Mouse (Mus musculus): ENCODE data around the gene Gnb1l.

Gnb1l gene

DNA sequence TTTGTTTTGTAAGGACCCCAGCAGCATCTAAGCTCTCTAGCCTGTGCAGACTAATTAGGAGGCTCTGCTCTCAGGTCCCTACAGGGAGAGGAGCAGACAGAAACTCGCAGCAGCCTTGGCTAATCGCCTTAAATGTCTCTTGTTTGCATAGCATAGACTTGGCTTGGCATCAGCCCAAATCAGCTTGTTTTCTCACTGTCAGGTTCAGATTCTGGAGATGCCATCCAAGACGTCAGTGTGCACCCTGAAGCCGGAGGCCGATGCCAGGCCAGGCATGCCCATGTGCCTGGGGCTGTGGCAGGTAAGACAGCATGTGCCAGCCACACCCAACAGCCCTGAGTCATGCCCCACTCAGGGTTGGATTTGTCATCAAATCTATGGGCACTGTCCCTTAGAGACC is 49.4 kb downstream of the Gnb1l start:
- DNase-seq (ENCODE audit: low read depth): peak; percentile 33

DNA sequence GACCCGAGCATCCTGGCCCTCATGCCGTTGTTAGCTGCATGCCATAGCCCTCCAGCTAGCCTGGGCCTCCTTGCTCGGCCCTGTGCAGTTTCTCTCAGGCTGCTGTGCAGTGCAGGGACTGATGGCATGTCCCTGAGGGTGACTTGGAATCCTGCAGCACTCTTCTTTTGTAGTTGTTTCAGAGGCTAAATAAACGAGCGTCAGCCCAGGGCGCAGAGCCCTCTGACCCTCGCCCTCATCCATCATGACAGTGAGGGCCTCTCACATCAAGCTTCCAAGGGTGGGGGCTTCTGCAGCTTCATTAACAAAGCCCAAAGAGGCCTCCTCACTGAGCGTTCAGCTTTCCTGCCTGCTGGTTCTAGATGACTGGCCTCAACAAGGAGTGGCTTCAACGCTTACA is 53.1 kb downstream of the Gnb1l start:
- DNase-seq (ENCODE audit: low read depth): no peak

DNA sequence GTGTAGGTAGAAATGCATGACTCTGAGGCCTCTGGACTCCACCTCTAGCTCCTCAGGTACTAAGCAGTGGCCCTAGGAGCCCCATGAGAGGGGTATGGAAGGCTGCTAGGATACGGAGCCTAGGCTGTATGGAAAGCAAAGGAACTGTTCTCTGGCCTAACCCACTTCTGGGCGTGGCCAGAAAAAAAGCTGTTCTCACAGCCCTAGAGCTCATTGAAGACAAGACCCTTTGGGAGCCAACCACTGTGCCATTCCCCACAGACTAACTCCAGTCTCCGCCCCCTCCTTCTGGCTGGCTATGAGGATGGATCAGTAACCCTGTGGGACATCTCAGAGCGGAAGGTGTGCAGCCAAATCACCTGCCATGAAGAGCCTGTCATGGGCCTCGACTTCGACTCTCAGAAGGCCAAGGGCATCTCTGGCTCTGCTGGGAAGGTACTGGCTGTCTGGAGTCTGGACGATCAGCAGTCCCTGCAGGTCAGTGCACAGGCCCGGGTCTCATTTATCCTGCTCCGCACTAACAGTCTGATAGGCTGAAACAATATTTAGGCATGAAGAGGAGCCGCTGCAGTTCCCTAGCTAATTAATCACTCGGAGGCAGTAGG is 53.7 kb downstream of the Gnb1l start:
- no peak for DNase-seq (ENCODE audit: low read depth)

DNA sequence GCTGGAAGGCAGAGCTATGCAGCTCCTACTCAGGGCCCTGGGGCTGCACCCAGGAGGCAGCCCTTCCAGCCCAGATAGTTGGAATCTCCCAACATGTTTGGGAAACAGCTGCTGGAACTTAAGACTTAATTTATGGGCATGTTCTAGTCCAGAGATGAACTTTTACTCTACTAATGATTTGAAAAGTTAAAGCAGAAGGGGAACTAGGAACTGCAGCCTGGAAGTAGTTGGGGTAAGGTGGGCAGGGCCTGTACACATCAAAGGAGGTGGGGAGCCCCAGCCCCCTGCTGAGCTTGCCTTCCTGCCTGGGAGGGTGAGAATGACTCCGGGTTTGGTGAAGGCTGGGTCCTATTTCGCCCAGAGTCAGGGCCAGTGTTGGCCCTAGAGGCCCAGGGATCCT is 56.2 kb downstream of the Gnb1l start:
- DNase-seq (ENCODE audit: low read depth): peak; percentile 62

DNA sequence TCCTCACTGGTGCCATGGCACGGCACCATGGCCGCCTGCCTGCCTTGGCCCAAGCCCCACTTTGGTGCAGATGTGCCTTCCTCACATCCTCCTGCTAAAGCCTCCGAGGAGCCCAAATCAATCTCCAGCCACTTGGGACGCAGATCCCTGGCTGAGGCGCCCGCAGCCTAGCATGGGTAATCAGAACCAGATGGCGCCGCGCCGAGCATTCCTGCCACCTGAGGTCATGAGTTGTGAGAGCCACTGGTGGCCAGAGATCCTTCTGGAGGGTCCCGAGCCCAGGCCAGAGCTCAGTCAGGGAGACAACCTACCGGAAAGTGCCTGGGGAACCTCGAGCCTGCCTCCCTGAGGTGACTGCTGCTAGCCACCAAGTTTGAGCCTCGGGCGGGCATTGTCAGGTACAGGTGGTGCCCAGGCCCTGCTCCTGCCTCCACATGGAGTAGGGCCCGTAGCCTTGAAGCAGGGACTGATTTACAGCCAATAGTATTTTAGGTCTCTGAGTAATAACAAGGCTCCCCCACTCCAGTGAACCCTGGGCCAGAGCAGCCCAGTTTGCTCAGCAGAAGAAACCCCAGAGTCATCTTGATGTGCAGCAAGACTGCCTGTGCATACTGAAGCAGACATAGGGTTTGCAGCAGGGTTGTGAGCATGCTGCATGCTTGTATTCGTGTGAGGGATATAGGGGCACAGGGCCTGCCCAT is 56.9 kb downstream of the Gnb1l start:
- DNase-seq (ENCODE audit: low read depth): peak; percentile 95

DNA sequence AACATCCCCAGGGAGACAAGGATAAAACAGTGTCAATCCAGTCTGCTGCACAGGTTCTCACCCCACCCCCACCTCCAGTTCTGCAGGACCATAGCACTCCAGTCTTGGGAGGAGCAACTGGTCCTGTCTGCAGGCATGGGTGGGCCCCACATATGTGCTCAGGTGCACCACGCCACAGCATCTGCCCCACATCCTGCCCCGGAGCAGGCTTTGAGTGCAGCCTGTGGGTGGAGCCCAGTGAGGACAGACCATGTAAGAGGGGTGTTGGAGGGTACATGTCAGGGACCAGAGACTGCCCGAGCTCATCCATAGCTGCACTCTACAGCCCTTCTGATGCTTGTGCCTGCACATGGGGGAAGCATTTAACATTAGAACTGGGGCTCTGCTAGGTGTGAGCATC is 57.9 kb downstream of the Gnb1l start:
- no peak for DNase-seq (ENCODE audit: low read depth)

DNA sequence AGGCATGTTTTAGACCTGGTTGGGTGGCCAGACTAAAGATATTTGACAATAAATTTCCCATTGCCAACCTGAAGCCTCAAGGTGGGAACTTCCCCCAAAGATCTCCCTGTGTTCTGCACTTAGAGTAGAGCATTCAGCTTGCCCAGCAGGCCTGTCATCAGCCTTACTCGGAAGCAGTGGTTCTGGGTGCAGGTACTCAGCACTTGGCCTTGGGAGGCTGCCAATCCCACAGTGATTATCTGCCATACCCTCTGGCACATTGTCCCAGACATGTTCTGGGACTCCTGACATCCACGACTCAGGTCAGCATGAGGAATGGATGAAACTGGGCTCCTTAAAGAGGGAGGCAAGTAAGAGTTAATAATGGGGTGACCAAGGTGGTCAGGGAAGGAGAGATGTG is 66.0 kb downstream of the Gnb1l start:
- no peak for DNase-seq (ENCODE audit: low read depth)

DNA sequence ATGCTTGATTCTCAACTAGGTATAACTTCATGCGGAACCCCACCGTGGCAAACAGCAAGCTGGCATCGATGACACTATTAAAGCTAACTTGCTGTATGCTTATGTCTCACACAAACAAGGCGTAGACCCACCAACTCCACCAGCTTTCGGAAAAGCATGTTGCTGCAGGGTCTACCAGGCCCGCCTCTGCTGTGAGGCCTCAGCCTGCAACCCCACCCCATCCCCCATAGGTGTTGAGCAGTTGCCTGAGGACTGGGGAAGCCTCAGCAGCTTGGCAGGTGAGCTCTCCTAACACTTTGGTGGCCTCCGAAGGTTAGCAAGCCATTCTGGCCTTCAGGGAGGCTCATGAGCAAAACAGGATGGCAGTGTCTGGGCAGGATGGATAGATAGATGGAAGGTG is 70.1 kb downstream of the Gnb1l start:
- DNase-seq (ENCODE audit: low read depth): no peak

DNA sequence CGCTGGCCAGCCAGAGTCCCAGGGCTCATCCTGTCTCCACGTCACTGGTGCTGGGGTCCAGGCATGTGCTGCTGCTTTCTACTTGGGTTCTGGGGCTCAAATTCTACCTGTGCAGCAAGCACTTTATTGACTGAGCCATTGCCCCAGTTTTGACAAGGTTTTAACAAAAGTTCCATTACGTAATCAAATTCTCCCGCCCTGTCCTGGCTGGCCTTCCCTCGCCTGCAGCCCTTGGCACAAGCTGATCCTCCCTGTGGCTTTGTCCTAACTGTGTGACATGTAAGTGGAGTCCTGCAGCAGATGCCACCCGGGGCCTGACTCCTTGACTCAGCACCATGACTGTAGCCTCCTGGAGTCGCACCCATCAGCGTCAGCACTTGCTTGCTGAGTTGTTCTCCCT is 75.7 kb downstream of the Gnb1l start:
- DNase-seq (ENCODE audit: low read depth): no peak

DNA sequence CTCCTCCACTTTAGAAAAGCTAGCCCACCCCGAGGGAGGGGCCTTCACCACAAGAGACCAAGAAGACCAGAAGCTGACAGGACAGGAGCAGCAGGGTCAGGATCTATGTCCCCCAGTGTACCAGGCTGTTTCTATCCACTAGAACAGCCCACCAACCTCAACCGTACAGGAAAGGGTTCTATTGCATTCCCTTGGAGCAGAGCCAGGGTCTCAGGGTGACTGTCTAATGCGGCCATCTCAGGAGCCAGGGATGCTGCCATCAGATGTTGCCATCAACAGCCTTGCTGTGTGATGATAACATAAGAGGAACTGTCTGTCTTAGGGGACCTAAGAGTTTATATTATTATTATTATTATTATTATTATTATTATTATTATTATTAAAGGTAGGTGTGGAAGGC is 78.6 kb downstream of the Gnb1l start:
- DNase-seq (ENCODE audit: low read depth): no peak

DNA sequence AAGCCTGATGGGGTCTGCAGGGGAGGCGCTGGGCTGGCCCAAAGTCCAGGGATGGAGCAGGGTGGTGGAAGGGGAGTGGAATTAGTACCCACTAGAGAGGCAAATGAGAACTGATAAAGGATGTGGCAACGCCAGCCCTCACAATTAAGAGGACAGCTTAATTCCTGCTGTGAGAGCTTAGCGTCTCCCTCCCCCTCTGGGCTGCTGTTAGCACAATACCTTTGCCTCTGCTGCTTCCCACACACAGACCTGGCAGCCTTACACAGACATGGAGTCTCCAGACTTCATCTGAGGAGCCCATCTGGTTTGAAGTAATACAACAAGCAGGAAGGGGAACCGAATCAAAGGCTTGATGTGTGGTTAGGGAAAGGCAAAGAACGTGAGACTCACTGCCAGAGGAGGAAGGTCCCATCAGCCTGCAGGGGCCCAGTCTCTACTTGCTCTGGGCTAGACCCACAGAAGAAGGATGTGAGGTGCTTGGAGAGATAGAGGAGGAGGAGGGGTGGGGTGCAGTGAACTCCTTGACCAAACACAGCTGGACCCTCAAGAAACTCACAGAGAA is 79.2 kb downstream of the Gnb1l start:
- peak; percentile 45 for DNase-seq (ENCODE audit: low read depth)

DNA sequence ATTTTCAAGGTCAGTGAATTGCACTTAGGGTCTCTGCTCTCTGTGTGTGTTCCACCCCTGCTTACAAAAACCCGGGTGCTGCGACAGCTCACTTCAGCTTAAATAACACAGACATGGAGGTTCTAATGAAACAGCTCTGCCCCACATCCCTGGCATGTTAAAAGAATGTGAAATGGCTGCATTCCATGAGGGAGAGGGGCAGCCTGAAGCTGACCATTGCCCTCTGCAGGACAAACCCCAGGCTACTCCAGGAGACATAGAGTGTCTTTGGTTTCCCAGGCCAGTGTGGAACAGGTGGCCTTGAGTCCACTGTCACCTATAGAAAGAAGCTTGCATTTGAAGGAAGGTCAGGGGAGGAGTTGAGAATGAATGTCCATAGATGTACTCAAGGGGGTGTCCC is 81.9 kb downstream of the Gnb1l start:
- no peak for DNase-seq (ENCODE audit: low read depth)

DNA sequence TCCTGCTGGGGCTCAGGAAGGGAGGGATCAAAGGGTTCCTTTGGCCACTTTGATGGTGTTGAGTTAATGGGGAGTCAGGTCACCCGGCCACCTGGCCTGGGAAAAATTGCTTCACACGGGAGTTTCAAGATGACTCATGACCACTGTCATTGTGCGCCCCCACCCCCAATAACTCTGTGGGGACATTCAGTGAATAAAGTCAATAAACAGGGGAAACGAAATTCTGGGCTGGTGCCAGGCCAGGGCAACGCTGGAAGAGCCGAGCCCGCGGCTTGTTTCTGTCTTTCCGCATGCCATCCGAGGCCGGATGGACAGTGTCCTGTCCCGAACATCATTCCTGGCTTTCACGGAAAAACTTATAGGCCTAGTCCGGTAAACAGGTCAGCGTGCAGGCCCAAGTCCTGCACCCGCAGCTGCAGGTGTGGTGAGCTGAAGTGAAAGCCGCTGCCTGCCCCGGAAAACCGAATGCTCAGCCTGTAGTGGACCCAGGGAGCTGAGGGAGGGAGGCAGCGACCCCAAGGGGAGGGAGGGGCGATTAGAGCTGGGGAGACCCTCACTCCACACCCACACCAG is 82.6 kb downstream of the Gnb1l start:
- DNase-seq (ENCODE audit: low read depth): no peak

DNA sequence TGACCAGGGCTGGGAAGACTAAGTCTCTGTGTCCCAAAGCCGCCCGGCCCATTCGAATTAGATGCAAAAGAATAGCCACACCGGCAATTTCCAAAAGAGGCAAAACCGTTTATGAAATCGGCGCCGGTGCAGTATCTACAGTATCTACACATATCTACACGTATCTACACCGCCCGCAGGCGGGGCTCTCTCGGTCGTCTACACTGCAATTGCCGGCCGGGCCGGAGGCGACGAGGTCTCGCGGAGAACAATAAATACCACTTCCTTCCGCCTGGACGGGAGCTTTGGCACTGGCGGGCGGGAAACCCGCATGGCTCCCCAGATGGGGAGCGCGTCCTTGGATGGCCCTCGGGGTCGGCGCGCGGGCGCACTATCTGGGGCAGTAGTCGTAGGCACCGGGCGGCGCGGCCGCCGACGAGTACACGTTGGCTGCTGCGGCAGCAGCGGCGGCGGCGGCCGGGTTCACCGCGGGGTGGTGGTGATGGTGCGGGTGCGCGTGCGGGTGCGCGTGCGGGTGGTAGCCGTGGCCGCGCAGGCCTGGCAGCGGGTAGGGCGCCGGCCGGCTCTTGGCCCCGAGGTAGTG is 83.2 kb downstream of the Gnb1l start:
- DNase-seq (ENCODE audit: low read depth): no peak

DNA sequence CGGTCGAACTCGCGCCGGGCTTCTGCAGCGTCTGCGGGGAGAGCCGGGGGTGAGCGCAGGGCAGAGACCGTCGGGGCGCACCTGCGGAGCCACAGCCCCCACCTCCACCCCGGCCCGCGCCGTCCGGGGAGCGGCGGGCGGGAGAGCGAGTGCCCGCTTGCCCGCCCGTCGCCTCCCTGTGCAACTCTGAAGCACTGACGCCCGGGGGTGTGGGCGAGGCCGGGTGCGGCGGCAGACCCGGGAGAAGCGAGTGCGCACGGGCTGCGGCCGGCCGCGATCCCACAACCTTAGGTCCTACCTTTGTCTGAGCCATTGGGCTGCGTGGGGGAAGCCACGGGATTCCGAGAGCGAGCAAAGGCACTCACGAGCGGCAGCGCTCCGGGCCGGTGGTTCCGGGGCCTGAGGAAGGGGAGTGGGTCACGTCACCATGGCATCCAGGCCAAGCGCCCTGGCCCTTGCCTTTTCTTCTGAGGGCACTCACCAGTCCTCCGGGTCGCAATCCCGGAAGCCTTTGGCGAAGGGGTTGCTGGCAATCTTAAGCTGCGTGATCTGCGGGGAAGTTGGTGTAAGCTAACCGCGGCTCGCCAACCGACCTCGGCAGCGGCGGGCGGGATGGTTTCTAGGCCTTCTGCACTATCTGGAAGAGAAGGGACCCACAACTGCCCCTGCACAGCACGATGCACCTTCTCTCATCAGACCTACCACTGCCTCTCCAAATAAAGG is 84.1 kb downstream of the Gnb1l start:
- DNase-seq (ENCODE audit: low read depth): no peak

DNA sequence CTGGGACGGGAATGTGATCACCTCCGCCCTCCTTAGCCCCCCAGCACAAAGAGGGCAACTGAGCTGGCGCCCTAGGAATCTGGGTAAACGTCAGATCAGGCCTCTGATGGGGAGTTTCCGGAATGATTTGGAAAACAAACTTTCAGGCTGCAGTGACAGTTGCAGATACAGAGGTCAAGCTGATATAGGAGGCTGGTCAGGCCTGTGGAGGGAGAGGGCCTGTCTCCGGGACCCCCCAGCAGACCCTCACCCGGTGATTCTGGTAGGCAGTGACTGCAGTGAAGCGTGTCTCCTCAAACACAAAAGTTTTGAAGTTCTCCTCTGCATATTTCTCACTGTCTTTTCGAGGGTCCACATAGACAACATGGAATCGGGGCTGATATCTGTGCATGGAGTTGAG is 84.7 kb downstream of the Gnb1l start:
- no peak for DNase-seq (ENCODE audit: low read depth)

DNA sequence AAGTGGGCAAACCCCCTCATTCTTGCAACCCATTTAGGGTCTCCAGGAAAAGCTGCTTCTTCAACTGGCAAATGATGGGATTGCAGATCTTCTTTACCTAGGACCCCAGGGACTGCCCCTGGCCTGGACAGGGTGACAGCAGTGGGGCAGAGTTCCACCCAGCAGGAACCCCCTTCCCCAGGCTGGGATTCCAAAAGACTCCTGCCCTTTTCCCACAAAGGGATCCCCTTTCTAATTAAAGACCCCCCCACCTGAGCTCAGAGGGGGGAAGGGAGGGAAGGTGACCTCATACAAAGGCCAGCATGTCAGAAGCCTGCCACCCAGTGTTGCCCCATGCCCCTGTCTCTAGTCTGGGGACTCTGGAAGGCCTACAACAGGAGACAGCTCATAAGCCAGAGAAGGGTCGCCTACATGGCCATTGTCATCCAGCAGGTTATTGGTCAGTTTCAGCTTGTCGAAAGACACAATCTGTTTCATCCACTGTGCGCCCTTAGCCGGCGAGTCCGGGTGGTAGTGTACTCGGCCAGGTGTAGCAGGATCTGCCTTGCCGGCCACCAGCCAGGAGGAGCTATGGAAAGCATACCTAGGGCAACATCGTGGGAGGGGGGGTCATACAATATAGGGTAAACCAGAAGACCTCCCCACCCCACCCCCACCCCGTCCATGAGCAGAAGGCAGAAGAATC is 85.3 kb downstream of the Gnb1l start:
- DNase-seq (ENCODE audit: low read depth): no peak

DNA sequence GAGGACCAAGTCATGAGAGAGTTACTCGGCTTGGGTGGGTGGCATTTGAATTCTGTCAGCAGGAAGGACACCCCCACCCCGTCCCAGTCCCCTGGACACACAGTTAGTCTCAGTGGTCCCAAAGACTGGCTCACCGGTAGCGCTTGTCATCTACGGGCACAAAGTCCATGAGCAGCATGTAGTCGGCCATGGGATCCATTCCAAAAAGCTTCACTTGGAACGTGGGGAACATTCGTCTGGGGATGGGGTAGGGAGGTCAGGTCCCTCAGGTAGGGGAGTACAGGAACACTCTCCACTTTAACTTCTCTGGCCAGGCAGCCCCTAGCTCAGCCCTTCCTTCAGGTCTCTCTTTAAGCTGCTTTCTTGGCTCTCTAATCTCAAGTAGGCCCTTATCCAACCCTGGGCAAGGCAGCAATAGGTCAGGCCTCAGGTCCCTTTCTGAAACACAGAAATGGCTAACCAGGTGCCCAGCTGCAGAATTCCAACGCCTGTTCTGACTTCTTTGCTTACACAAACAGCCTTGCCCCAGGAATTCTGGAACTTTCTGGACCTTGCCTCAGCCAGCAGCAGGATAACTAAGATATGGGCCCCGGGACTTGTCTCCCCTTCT is 86.5 kb downstream of the Gnb1l start:
- DNase-seq (ENCODE audit: low read depth): no peak

DNA sequence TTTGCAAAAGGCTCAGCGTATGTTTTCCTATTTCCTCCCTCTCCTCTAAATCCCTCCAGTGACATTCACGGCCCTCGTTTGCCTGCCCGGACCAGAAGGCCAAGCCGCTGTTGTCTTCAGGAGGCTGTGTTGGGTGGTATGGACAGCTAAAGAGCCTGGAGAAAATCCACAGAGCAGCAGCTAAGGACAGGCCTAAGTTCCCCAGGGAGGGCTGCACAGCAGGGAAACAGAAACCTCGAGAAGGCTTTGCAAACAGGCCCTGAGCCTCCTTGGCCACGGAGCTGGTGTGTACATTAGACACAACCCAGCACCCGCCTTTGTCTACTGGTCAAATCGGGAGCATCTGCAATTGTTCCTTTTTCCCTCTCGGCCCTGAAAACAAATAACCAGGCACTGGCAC is 87.2 kb downstream of the Gnb1l start:
- no peak for DNase-seq (ENCODE audit: low read depth)

DNA sequence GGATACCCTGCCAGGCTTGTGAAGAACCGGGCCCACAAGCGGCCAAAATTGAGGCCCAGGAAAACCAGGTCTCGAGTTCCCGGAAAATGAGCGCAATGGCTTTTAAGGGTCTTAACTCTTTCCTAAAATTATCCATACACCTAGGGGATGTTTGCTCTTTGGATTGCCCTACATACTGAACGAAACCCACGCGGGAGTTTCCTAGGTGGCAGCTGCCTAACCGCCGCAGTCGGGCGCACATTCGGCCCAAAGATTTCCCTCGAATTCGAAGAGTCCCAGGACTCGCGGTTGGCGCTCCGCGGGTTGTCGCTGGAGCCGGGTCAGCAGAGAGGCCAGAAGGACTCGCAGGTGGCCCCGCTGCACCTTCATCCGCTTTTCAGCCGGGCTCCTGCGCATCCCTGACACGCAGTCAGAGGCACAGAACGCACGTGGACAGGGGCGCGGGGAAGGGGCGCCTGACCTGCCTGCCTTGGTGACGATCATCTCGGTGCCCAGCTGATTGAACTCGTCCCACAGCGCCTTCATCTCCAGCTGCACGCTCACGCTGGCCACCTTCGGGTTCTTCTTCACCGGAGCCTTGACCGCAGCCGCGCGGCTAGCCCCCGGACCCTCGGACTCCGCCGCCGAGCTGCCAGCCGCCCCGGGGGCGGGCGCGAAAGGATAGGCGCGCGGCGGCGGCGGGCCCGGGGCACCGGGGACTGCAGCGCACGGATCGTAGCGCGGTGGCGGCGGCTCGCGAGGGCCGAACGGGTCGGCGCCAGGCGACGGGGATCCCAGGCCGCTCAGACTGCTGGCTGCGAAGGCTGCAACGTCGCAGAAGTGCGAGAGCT is 87.8 kb downstream of the Gnb1l start:
- DNase-seq (ENCODE audit: low read depth): no peak

Measured in NIH3T3 (cell line).